Mouse (Mus musculus) cerebral cortex, adult 2 months (tissue): ENCODE measurements around the gene Rgl1.

Experiments used
- WGBS: fragments of 180-500 bp; shearing (Covaris S2); methylation state at CpG from one replicate; pipeline ENCODE4 v1.1.7; 2018; 5-methylcytosine and 5-hydroxymethylcytosine counted together

Rgl1 gene

DNA sequence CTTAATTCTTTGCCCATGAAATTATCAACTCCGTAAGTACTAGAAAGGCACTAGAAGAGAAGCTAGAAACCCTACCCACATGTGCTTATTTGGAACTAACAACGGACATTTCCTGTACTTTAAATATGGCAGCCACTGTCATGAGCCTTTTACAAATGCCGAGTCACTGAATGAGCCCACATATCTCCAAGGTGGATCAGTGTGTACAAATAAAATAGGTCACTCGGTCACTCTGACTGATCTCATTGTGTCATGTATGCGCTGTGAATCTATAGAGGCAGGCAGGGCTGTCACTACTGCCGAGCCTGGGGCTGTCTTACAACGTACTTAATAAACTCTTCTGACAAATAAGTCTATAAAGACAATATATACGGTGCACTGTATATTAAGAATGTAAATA lies 181.2 kb downstream of the Rgl1 start:
- 85% methylated on average over 8 of the region's 8 CpGs for WGBS

DNA sequence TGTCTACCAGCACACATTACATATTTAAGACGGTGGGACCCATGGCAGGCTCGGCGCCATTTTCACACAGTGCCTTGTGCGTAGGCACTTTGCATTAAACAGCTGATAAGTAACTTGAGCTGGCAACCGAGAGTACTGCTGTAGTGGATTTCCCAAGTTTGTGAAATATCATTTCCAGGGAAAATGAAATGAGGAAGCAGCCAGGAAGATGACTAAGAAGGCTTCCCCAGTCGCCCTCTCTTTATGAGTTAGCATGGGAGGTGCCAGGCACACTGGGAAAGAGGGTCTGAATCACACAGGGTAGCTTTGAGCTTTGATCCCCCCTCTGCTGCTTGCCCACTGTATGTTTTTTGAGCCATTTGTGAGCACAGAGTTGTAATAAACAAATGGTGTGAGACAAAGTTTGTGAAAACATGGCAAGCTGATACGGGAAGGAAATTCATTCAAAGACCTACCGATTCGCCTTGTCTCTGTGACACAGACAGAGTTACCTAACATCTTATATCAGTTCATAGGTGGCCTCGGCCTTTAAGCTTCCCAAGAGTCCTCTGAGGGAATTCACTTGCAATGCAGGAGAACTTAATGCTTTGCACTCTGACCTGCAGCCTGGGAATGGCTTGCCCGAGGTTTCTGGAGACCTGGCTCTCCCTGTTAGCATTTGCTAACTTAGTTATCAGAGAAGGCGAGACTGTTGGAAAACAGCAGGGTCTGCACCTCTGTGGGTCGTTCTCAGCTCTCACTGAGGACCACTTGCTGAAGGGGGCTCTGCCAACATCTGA lies 184.8 kb downstream of the Rgl1 start:
- 60% methylated on average over 13 of the region's 13 CpGs for WGBS

DNA sequence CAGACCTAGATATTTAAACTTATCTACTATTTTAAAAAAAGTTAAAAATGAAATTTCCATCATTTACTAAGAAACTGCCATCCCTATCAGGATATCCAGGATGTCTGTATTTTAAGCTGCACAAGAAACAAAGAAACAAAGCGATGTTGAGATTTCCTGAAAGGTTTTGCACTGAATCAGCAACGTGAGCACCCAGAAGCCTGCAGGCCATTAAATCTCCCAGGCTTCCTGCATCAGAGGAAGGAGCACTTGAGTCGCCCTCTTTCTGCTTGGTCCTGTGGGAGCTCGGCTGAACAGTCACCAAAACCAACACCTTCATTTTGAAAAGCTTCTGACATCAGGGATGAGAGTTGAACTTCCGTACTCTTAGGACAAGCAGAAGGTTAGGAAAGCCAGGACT lies 187.2 kb downstream of the Rgl1 start:
- 75% methylated on average over 5 of the region's 5 CpGs for WGBS

DNA sequence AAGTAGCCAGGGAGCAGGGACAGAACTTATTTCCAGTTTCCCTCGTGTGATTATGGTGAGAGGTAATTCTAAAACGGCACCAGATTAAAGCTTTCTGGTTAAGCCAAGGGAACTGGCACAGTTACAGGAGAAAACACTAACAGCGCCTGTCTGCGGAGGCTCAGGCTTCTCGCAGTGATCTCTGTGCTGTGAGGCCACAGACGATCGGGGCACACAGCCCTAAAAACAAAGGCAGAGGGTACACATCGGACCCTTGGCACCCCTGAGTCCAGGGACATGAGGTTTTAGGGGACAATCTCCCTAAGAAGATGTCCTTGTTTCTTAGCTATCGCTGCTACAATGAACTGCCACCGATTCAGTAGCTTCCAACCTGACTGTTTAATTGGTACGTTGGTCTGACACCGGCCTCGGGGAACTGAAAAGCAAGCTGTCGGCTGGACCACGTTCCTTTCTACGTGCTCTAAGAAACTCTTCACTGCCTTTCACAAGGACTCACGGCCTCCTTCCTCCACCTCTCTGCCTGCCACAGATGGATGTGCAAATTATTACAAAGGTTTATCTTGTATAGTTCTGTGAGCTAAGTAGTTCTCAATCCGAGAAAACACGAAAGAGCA lies 187.9 kb downstream of the Rgl1 start:
- WGBS: 49% methylated on average over 19 of the region's 19 CpGs

DNA sequence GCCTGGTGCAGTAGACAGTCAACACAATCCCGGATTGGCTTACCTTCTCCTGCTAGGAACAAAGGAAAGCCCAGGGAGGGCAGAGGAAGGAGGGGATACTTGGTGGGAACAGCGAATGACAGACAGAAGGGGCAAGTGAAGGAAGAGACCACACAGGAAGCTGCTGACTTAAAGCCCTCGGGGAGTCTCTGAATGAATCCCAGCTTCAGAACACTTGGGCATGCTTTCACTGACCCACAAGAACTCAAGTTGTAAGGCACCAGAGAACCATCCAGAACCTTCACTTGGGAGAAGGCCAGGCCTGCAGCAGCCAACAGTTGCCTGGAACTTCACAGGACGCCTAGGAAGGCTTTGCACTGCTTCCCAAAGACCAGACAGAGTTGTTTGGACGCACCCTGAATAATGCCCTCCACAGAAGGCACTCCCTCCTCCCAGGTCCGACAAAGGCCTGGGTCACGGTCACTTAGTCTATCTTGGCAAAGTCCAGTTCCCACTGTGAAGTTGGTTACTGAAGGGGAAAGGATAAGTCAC lies 189.5 kb downstream of the Rgl1 start:
- whole genome bisulfite sequencing: 65% methylated on average over 7 of the region's 7 CpGs

DNA sequence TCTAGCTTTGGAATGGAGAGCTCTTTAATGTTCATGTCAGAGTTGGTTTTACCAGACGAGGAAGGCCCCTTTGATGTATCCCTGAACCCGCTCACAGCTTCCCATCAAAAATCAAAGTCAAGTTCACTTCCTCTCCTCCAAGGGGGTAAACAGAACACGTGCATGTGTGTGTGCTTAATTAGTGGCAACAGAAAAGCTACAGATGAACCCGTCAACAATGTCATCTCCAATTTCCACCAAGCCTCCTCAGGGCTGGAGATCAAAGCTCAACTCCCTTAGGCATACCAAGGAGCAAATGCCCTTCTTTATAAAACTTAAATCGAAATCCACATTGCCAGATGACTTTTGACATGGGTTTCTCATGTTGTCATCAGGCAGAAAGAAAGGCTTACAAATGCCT lies 191.1 kb downstream of the Rgl1 start:
- WGBS: 77% methylated on average over 5 of the region's 5 CpGs

DNA sequence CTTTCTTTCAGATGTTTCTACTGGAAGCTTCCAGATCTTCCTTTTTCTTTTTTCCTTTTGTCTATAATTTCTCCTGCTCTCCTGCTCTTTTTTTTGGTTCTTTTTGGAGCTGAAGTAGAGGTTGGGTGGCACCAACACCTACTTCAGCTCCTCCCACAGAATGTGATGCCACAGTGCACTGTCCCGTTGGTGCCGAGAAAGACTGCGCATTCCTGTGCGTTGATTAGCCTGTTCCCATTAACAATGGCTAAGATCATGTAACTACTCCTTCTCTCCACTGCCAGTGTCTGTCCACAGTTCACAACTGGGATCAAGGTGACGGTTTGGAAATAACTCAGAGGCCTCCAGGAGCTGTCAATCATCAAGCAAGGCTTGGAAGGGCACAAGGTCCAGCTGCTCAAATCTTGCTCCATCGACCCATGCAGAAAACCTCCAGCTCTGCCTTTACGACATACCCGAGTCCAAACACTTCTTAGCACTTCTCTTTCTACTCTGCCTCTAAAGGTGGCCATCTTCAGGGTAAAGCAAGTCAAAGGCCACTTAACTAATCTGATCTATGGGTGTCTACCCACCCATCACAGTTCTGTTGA lies 192.6 kb downstream of the Rgl1 start:
- 68% methylated on average over 8 of the region's 8 CpGs for WGBS

DNA sequence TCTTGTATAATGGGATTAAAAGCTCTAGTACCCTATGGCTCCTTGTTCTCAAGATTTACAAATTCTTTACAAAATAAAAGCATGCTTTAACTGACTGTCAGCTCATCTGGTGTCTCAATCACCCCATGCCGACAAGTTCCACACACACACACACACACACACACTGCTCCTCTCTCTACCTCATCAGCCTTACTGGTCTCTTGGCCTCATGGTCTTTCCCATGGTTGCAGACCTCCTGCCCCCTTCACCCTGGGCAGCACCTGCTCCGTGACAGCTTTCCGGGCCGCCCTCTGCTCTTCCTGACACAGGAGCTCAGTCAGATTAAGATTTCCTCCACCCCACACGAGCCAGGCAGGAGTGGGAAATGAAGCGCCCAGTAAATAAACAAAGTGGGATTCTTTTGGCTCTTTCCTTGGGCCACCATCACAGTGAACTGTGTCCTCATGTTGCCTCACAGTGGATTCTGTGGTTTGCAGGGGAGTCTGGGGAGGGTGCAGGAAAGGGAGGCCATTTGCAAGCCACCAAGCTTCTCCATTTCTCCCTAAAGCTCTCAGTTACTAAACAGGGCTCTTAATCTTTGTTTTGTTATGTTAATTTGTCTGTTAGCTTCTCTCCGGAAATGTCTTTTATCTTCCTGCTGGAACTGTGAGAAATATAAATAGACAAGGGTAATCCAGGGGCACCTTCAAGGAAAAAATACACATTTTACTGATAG lies 193.2 kb downstream of the Rgl1 start:
- 58% methylated on average over 7 of the region's 7 CpGs for WGBS

DNA sequence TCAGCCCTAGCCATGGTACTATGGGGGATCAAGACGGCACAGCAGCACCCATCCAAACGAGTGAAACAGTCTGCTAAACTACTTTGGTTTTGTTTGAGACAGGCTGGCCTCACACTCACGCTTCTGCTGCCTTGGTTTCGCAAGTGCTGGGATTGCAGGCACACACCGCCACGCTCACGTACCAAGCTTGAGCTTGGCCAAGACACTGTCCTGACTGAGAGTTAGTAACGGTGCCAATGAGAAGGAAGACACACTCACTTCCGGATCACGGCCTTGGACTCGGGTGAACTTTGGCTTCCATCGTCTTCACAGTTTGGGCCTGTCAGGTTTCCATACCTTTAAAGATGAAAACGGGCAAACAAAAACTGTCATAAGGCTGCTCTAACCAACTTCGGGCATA lies 194.8 kb downstream of the Rgl1 start:
- WGBS: 92% methylated on average over 14 of the region's 14 CpGs

DNA sequence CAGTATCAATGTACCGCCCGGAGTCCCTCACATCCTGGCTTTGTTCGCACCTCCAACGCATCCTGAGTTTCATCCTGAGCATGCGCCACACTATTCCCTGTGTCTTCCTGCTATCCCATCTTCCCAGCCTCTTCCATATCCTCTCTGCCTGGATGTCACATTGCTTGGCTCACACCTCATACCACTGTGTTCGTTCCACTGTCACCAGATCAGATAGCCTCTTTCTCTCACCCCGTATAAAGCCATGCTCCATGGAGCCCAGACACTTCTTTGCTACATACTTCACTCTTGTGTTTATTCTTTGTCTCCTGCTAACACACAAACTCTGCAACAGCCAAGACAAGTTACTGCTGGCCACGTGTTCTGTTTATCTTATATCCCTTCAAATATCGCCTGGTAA lies 195.5 kb downstream of the Rgl1 start:
- 92% methylated on average over 9 of the region's 9 CpGs for WGBS

DNA sequence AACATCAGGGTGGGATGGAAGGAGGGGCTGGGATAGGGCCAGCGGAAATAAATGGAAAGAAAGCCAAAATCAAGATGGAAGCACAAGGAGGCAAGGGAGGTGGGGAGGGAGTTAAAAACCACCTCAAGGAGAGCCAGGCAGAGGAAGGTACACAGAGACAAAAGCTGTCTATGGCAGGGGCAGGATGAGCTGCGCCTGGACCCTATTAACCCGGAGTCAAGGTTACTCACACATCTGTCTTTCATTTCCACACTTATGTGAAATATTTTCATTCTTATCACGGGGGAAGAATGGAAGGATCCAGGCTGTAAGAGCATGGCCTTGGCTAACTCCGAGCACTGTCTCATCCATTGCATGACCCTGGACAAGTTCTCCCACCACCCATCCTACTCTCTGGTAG lies 202.9 kb downstream of the Rgl1 start:
- 93% methylated on average over 5 of the region's 5 CpGs for WGBS

DNA sequence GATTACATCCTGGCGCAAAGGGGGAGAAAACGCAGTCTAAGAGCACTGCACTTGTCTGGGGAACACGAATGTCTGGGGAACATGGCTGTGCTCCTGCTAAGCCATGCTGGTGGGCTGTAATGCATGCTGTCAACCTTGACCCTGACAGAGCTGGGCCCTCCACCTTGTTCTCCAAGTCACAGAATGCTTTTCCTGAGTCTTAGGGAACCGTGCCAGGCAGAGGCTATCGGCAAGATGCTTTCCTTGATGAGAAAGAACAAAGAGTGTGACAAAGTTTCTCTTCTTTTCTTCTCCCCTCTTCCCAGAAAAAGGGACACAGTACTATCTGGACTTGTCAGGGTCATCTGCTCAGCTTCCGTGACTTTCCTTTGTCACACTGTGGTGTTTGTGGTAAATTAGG lies 203.3 kb downstream of the Rgl1 start:
- 82% methylated on average over 6 of the region's 6 CpGs for WGBS

DNA sequence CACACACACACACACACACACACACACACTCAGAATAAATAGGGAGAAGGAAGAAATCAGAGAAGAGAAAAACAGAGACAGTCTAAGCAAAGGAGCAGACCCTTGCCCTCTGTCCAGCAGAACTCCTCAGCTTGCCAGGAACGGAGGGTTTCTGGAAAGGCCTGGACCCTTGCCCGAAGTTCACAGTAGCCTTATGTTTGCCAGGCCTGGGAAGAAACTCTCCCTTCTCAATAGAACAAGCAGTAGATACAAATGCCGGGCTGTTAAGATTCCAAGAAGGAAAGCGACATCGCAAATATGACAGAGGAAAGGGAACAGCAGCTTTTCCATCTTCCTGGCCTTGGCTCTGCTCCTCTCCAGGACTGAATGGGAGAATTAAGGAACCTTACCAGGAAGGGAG lies 205.7 kb downstream of the Rgl1 start:
- WGBS: 51% methylated on average over 5 of the region's 5 CpGs

DNA sequence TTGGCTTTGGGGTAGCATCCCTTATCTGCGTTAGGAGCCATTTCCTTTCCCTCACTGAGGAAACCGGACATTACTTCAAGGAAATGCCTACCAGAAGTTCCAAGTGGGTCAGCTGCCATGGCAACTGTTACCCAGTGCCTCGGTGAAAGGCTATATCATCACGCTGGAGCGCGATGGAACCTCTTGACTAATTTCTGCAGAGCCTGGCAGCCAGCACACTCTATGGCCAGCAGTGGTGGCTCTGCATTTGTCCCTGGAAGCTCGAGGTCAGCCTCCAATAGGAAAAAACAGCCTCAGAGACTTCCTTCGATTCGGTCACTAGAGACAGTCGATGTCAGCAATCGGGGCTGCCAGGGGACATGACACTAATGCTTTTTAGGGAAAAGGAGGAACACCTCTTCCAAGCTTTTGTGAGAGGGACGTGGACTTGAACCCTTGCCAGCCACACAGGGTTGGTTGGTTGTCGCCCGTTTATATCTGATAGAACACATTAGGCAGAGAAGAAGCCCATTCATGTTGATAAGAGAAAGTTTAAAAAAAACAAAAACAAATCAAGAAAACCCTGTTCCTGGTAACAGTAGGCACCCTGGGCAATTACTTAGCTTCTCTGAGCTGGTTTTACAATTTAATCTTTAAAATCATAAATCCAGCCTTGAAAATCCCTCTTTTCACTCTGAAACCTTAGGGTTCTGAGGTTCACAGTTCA lies 209.4 kb downstream of the Rgl1 start:
- 44% methylated on average over 14 of the region's 14 CpGs for WGBS

DNA sequence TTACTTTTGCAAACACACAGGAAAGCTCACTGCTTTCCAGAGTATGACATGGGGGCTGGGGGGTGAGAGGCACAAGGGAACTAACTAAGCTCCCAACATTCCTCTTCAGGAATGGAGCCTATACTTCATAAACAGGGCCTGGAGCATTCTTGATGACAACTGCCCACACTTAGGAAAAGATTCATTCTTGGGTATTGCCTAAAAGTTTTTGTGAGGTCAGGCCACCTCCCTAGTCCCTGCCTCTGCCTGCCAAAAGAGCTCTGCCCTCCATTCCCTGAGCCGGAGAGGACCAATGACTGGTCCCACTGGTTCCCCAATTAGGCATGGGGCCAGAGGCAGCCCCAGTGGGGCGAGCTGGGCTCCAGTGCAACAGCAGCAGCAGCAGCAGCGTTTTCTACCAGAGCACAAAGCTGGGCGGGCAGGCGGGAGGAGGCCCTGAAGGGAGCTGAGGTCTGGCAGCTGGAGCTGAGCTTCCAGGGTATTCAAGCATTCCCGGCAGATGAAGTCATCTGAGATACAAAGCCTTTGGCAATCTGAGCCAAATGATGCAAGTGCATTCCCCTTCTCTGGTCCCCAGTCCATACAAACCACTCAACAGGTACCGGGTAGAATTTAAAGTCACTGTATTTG lies 210.1 kb downstream of the Rgl1 start:
- 59% methylated on average over 7 of the region's 7 CpGs for WGBS

DNA sequence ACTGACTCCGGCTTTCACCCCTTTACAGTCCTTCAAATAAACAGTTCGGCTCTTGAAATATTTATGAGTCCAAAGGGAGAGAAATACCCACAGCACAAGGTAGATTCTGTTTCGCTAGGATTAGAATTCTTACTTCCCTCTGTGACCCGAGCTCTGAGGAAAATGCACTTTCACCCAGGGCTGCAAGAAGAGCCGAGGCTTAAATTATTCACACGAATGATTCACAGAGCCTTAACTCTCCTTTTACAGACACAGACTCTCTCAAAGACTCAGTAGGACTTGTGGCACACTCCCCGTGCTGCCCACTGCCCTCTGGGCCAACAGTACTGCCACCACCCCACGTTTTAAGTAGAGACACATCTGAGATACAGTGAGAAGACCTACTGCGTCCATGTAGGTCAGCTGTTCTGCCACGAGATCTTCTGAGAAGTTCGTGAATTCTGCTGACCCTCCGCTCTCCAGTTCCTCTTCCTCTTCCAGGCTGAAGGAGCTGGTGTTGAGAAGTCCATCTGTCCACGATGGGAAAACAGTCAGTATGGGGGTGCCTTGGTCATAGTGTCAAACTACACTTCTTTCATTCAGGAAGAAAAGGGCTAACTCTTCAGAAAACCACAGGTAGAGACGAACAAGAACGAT lies 212.1 kb downstream of the Rgl1 start:
- 74% methylated on average over 15 of the region's 15 CpGs for WGBS

DNA sequence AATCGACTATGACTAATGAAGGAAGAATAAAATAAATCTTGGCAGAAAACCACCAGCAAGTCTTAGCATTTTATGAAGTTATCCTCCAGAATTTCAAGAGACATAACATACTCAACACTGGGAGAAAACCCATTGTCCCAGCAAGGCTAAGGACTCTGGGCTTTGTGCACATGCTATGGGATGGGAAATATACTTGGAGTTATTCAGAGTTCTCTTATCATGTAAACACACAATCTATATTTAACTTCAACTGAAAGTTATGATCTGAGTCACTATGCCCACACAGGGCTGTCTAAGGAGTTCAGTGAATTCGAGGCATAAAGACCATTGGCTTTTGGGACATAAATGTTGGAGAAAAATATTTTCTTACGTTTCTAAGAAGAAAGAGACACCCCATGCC lies 215.2 kb downstream of the Rgl1 start:
- 52% methylated on average over 3 of the region's 3 CpGs for WGBS

DNA sequence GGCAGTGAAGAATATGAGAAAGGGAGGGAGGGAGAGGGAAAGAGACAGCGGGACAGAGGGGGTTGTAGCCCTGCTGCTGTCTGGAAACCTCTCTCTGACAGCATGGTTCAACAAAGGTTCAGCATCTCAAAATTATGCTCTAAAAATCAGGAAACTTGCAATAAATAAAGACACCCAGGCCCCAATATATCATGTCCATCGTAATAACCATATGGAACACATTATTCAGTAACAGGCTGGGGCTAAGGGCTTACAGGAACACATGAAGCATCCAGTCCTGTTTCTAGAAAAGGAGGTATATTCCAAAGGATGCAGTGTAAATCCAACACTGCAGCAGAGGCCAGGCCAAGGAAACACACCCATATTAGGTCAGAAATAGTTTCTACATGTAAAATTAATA lies 215.6 kb downstream of the Rgl1 start:
- 85% methylated on average over 2 of the region's 2 CpGs for WGBS

DNA sequence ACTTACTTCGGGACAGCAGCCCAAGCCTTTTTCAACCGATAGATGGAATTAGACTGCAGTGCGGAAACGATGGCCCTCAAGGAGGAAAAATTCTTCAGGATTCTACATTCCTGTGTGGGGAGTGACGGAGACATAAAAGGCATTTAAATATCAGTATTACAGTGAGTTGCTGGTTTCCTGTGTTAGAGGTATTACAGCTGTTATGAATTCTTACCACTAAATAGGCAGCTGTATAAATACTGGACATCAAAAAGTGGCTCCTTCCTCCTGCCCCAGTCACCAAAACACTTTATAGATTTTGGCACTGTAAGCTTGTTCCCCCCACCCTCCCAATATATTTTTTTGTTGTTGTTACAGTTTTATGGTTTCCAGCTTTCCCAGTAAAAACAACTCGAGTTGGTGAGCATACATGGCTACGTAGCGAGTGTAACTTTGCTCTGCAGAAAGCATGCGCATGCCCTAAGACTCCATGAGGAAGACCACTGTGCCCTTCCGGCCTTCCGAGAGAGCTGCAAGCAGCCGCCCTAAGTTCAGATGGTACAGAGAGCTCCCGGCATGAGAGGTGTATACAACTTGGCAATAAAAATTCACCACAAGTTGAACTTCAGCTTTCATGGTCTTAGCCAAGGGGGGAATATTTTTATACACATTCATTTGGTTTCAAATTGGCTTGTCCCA lies 217.0 kb downstream of the Rgl1 start:
- WGBS: 81% methylated on average over 13 of the region's 13 CpGs

DNA sequence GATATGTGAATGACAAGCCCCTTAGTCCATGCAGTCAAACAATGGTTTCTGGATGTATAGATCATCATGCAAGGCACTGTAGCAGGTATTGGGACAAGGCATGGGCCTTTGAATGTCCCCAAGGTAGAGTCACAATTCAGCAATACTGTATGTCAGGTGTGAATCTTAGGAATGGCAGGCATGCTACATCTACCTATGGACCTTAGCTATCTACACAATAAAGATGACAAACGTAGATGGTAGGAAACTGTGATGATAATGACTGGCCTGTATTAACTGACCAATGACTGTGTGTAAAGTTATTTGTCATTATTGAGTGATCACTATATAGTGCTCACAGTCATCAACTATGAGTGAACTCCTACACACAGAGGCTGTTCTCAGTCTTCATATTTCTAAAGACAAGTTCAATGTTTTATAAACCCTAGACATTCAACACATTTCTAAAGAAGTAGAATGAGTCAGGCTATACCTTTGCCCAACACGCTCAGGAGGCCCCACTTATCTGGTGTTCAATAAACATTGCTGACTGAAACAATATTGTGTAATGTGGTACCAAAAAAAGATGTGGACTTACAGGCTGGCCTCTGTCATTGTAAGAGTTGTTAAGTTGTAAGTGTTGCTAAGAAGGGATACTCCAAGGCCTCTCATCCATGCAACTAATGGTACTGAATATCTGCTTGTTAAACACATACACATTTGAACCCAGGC lies 222.5 kb downstream of the Rgl1 start:
- WGBS: 97% methylated on average over 2 of the region's 2 CpGs
